Mouse (Mus musculus): ENCODE measurements around the gene Zswim5. TPM values are rescaled to one million over a fixed set of nuclear protein-coding genes. Genes with fewer than 3 reads are reported as not detected.

Zswim5 gene
- polyA plus RNA-seq, 1 experiment from 2014 or later: 7.6 TPM

- Histone ChIP-seq H3K9me3 (no peaks in the 10 kb centered on the region), H3K36me3 (peaks cover 26% of the 10 kb centered on the region), H3K4me1 (replicated peaks) (peaks cover 11% of the 10 kb centered on the region), H3K4me3 (peak within 1 kb of the TSS; percentile 93), H3K27ac (peak within 1 kb of the TSS; percentile 89), H3K27me3 (ENCODE audit: insufficient read depth, poor library complexity, severe bottlenecking) (no peaks in the 10 kb centered on the region)
- peak; percentile 93 for DNase-seq (ENCODE audit: low spot score)
- WGBS: under 1% methylated on average over 61 of the region's 61 CpGs
These were observed 142.3 kb downstream of the Zswim5 start, which contains the start of gene Eif2b3 for GRCm38 (mm10) chr4:117019206-117020134. Eif2b3 (plus strand) TSS chr4:117019402.

- Histone ChIP-seq H3K4me1 (replicated peaks) (peaks cover 11% of the 10 kb centered on the region), H3K27me3 (ENCODE audit: insufficient read depth, poor library complexity, severe bottlenecking) (no peaks in the 10 kb centered on the region), H3K36me3 (peaks cover 47% of the 10 kb centered on the region), H3K4me3 (no peak overlapping the region), H3K27ac (no peak overlapping the region), H3K9me3 (no peaks in the 10 kb centered on the region)
- DNase-seq (ENCODE audit: low spot score): no peak
- 98% methylated on average over 4 of the region's 4 CpGs for WGBS
These were observed 146.3 kb downstream of the Zswim5 start for GRCm38 (mm10) chr4:117023469-117023868.

- Histone ChIP-seq H3K36me3 (peaks cover 57% of the 10 kb centered on the region), H3K4me3 (no peak overlapping the region), H3K27me3 (ENCODE audit: insufficient read depth, poor library complexity, severe bottlenecking) (no peaks in the 10 kb centered on the region), H3K4me1 (replicated peaks) (no peaks in the 10 kb centered on the region), H3K9me3 (no peaks in the 10 kb centered on the region), H3K27ac (no peak overlapping the region)
- no peak for DNase-seq (ENCODE audit: low spot score)
- WGBS: 92% methylated on average over 1 of the region's 1 CpGs
These were observed 153.9 kb downstream of the Zswim5 start for GRCm38 (mm10) chr4:117031105-117031504.

Other genes with a start within 250 kb of the Zswim5 start
- 178 and 293 TPM in 2 replicates for gene Nasp, start 249.4 kb upstream of the Zswim5 start, polyA plus RNA-seq (2016; fragmentation: Nextera tagmentation; extraction: Ambion mirVana)
- gene Akr1a1, start 225.7 kb upstream of the Zswim5 start, polyA plus RNA-seq (2016; fragmentation: Nextera tagmentation; extraction: Ambion mirVana): 559 and 600 TPM in 2 replicates
- gene Prdx1, start 191.8 kb upstream of the Zswim5 start, polyA plus RNA-seq (2016; fragmentation: Nextera tagmentation; extraction: Ambion mirVana): 1,211 and 1,387 TPM in 2 replicates
- 38.0 and 40.5 TPM in 2 replicates for gene Mmachc, start 169.0 kb upstream of the Zswim5 start, polyA plus RNA-seq (2016; fragmentation: Nextera tagmentation; extraction: Ambion mirVana)
- 33.1 and 37.4 TPM in 2 replicates for gene Ccdc163, start 168.9 kb upstream of the Zswim5 start, polyA plus RNA-seq (2016; fragmentation: Nextera tagmentation; extraction: Ambion mirVana)
- 7.7 and 8.1 TPM in 2 replicates for gene Tesk2, start 156.4 kb upstream of the Zswim5 start, polyA plus RNA-seq (2016; fragmentation: Nextera tagmentation; extraction: Ambion mirVana)
- gene Toe1, start 69.7 kb upstream of the Zswim5 start, polyA plus RNA-seq (2016; fragmentation: Nextera tagmentation; extraction: Ambion mirVana): 39.7 and 39.8 TPM in 2 replicates
- gene Mutyh, start 69.7 kb upstream of the Zswim5 start, polyA plus RNA-seq (2016; fragmentation: Nextera tagmentation; extraction: Ambion mirVana): 23.1 and 28.2 TPM in 2 replicates
- gene Hpdl, start 55.7 kb upstream of the Zswim5 start, polyA plus RNA-seq (2016; fragmentation: Nextera tagmentation; extraction: Ambion mirVana): 1.1 and 1.3 TPM in 2 replicates
- 106 and 115 TPM in 2 replicates for gene Urod, start 117.0 kb downstream of the Zswim5 start, polyA plus RNA-seq (2016; fragmentation: Nextera tagmentation; extraction: Ambion mirVana)
- gene Hectd3, start 117.9 kb downstream of the Zswim5 start, polyA plus RNA-seq (2016; fragmentation: Nextera tagmentation; extraction: Ambion mirVana): 11.3 and 15.4 TPM in 2 replicates
- 49.1 and 56.2 TPM in 2 replicates for gene Eif2b3, start 142.0 kb downstream of the Zswim5 start, polyA plus RNA-seq (2016; fragmentation: Nextera tagmentation; extraction: Ambion mirVana)
- gene Ptch2, start 218.7 kb downstream of the Zswim5 start, polyA plus RNA-seq (2016; fragmentation: Nextera tagmentation; extraction: Ambion mirVana): 5.8 and 6.9 TPM in 2 replicates
- 4.4 and 4.8 TPM in 2 replicates for gene Btbd19, start 248.3 kb downstream of the Zswim5 start, polyA plus RNA-seq (2016; fragmentation: Nextera tagmentation; extraction: Ambion mirVana)
- gene Tctex1d4, start 249.4 kb downstream of the Zswim5 start, polyA plus RNA-seq (2016; fragmentation: Nextera tagmentation; extraction: Ambion mirVana): 0.71 TPM in 1 of 2 replicates, not detected in the other

Measured in hindbrain, embryonic 10.5 days (tissue).